Mouse (Mus musculus): Measurements from ENCODE around the gene Ptcd1.
A peak's percentile ranks its signal among the peaks of the same experiment; 100 is the strongest.
"Not testable (repeated sequence)": the region's sequence is repeated elsewhere in the genome, so short reads cannot be mapped to it uniquely, and the experiment has no call there.

Gene Ptcd1

GRCm38 (mm10) chr5:145166536-145167305 is at the start of gene Ptcd1, which contains the start of gene Cpsf4:
TSS of gene Ptcd1 (minus strand) at chr5:145167108.
TSS of gene Cpsf4 (plus strand) at chr5:145167213.
- DNase-seq = peak; percentile 99

DNA sequence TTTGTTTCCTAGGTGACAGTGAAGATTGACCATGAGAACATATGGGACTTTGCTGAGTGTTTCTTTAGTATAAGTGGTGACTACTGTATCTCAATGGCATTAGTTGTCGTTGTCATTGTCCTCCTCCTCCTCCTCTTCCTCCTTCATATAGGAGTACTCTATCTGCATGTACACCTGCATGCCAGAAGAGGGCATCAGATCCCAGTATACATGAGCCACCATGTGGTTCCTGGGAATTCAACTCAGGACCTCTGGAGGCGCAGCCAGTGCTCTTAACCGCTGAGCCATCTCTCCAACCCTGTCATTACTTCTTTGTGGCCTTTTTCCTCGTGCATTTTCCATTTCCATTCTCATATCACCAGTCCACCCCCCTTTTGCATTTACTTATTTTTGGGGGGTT is 47.8 kb upstream of the Ptcd1 start:
- DNase-seq = no peak

DNA sequence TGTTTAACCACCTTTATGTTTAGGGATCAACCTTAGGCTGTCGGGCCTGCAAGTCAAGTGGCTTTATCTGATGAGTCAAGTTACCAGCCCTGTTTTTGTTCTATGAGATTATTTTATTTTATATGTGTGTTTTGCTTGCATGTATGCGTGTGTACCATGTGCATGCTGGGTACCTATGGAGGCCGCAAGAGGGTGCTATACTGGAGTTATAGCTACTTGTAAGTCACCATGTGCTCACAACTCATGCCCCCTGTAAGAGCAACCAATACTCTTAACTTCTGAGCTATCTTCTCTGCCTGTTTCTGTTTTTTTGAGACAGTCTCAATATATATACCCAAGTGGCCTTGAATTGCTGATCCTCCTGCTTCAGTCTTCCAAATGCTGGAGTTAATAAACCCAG is 46.6 kb upstream of the Ptcd1 start:
- no peak for DNase-seq

GRCm38 (mm10) chr5:145212216-145212615 is 45.3 kb upstream of the Ptcd1 start:
- no peak for DNase-seq

DNA sequence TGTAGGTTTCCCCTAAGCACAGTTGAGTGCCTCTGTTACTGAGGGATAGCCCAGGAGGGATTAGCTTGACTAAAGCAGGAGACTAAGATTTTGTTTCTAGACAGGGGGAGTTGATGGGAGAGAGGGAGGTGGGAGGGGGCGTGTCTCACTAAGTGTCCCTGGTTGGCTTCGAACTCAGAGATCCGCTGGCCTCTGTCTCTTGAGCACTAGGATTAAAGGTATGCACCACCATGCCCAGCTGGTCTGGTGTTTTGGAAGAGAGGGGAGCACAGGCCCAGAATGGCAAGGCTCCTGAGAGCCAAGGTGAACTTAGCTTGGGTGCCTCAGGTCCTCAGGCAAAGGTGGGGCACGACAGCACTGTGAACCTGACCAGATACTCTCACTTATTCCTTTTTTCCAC is 44.4 kb upstream of the Ptcd1 start:
- no peak for DNase-seq

DNA sequence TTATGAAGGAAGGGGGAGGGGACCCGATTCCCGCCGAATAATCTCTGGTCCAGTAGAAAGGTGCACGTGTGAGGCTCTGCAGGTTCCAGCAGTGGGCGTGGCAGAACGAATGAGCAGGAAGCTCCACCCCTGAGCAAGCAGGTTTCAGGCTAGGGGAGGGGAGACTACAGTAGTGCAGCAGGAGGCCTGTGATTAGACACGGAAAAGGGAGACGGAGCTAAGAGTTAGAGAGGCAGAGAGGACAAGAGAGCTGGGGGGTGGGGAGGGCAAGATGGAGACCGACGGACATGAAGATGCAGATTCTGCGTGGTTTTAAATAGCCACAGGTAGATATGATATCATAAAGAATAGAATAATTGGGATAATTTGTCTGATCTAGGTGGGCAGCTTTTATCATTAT is 41.5 kb upstream of the Ptcd1 start:
- not testable (repeated sequence) for DNase-seq

- no peak for DNase-seq
These were observed 41.0 kb upstream of the Ptcd1 start for GRCm38 (mm10) chr5:145207954-145208353.

GRCm38 (mm10) chr5:145207385-145207784 is 40.5 kb upstream of the Ptcd1 start:
- no peak for DNase-seq

DNA sequence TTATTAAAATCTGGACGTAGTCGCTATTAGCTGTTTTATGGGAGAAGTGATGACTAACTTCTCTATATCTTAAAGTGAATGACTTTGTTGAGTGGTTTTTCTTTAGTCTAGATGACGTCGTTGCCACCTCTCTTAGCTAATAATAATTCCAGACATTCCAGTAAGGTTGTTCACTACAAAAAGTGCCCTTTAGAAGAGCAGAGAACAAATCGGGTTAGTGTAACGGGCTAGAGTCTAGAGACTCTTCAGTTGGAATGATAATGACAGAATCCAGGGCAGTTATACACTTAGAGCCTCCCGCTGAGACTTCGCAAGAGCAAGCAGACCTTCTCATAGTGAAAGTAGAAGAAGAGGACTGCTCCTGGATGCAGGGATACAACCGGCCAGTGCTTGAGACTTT is 38.1 kb upstream of the Ptcd1 start:
- no peak for DNase-seq

- peak; percentile 99 for DNase-seq
These were observed 37.2 kb upstream of the Ptcd1 start, which contains the start of gene Zkscan5 for GRCm38 (mm10) chr5:145203936-145204691. TSS of gene Zkscan5 (plus strand) at chr5:145204562.

GRCm38 (mm10) chr5:145202446-145202845 is 35.5 kb upstream of the Ptcd1 start:
- DNase-seq = no peak

- peak; percentile 83 for DNase-seq
These were observed 34.5 kb upstream of the Ptcd1 start, which contains the start of gene Zkscan14 for GRCm38 (mm10) chr5:145201321-145201991. TSS of gene Zkscan14 (minus strand) at chr5:145201868.

DNA sequence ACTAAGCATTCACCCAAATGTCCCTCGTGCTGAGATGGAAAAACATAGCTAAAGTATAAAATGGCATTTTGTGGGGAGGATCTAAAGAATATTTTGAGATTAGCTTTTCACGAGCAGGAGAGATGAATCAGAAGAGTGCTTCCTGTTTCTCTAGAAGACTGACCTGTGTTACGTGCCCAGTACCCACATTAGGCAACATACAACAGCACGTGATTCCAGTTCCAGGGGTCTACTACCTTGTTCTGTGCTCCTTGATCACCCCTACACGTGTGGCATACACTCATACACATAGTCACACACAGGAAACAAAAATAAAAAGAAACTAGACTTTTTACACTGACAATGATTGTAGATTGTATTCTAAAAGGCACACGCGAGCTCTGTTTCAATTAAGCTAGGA is 33.5 kb upstream of the Ptcd1 start:
- no peak for DNase-seq

DNA sequence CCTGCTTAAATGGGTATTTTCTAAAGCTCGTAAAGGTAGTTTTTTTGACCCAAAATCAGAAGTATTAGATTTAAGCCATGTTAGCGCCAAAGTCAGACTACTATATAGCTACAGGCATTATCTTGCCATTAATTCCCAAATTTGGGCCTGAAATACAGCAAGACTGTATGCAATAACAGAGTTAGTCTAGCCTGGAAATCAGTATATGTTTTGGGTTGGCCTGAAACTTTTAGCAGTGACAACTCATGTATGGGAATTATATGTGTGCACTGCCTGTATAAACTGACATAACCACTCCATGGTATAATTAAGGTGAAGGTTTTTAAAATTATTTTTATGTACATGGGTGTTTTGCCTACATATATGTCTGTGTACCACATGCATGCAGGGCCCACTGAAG is 25.1 kb upstream of the Ptcd1 start, which contains the start of gene Atp5j2:
Atp5j2 (minus strand) TSS at position 101 of the 400 bp plus-strand sequence.
- DNase-seq = no peak

GRCm38 (mm10) chr5:145190875-145191798 is 24.2 kb upstream of the Ptcd1 start:
- DNase-seq = peak; percentile 95

DNA sequence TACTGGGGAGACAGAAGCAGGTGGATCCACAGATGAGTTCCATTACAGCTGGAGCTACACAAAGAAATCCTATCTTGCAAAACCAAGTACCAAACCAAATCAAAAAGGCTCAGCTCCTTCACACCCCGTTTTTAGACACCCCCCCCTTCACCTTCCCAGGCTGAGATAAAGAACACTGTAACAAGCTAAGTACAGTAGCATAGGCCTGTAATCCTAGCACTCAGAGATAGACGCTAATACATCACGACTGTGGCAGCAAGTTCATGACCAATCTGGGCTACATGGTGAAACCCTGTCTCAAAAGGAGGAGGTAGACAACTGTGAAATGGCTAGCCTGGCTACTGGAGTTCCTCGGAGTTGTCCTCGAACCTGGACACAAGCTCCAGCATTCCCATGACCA is 23.5 kb upstream of the Ptcd1 start:
- DNase-seq = no peak

DNA sequence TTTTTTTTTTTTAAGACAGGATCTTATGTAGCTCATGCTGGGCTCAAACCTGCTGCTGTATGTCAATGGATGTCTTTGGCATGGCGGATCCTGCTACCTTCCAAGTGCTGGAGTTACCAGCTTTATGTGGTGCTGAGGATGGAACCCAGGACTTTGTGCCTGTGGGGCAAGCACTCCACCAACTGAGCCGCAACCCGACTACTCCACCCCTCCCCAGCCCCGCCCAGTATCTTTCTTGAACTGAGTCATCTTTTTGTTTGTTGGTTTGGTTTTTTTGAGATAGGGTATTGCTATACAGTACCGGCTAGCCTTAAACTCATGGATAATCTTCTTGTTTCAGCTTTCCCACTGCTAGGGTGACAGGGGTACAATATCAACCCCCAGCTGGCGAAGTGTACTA is 22.5 kb upstream of the Ptcd1 start:
- DNase-seq = no peak

DNA sequence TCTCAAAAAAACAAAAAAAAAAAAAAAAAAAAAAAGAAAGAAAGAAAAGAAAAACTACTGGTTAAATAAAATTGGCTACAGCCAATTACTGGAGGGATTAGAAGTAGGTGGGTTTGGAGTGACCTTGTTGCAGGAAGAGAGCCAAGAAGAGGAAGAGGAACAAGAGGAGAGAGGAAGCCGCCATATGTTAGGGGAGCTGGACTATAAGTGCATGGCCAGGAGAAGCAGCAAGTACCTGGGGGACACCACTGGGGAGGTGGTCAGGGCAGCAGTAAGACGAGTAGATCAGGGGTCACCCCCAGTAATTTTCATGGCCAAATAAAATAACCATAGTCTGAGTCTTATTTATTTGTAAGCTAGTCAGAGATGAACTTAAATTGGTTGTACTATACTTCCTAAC is 18.3 kb upstream of the Ptcd1 start:
- DNase-seq = no peak

GRCm38 (mm10) chr5:145178461-145178980 is 11.6 kb upstream of the Ptcd1 start:
- DNase-seq = no peak

DNA sequence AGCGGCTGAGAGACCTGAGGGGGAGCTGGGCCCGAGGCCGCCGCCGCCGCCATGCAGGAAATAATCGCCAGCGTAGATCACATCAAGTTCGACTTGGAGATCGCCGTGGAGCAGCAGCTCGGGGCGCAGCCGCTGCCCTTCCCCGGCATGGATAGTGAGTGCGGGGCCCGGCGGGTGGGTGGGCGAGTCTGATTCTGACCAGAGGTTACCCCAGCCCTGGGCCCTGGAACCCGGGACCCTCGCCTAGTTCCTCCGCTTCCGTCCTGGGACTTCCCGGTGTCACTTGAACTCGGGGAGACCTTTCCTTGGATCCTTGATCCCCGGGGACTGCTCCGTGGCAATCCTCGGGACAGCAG is 376 bp upstream of the Ptcd1 start:
- no peak for DNase-seq

GRCm38 (mm10) chr5:145165184-145165583 is 1.7 kb downstream of the Ptcd1 start:
- no peak for DNase-seq

DNA sequence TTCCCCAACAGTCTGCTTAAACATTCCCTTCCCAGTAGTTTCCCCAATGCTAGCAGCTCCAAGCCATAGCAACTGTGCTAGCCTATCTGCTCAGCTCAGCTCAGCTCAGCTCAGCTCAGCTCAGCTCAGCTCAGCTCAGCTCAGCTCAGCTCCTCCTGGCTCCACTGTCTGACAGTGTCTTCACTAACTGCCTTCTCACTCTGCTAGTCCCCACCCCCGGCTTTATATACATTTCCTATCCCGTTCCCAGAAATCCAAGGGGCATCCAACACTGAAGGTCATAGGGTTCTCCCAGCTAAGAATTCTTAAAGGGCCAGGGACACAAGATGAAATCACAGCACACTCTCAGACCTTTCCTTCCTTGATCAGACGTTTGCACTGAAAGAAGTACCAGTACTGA is 2.2 kb downstream of the Ptcd1 start:
- DNase-seq = peak; percentile 24

All from kidney, postnatal 14 days (tissue).